Mouse (Mus musculus) forebrain, embryonic 10.5 days (tissue): ENCODE data around the gene Klf9. TPM values are rescaled to one million over a fixed set of nuclear protein-coding genes. Genes with fewer than 3 reads are reported as not detected.

Experiments
- microRNA counts: library from miRNA; unstranded; fragments of <30 nt; microRNA quantifications from one replicate; lab custom pipeline; 2017
- microRNA-seq: library from miRNA; unstranded; fragments of <30 nt; microRNA quantifications from one replicate; pipeline ENCODE4, GENCODE M21; 2017
- polyA plus RNA-seq: library from polyadenylated mRNA; unstranded; fragments of >200 nt; fragmentation: Nextera tagmentation; extraction: Ambion mirVana; gene quantifications from 2 replicates; pipeline ENCODE4 v1.2.1, GENCODE M21; 2016

Gene Klf9
- polyA plus RNA-seq, 1 experiment from 2014 or later: 0.81 TPM

MicroRNA genes within 50 kb of the gene (microRNA counts, 519-probe panel; counts per million panel counts)
- microRNA mmu-miR-1192 (lab: Ali Mortazavi, UCI): 341 counts per million, percentile 65 among the panel's probes with 10 or more counts

Small RNA genes lying within 50 kb of the gene (microRNA-seq; reads per million reads assigned to microRNA genes)
- not detected for gene Mir1192

Other genes starting within 250 kb of the Klf9 start
- 51.1 and 52.3 TPM in 2 replicates for gene Smc5, start 132.7 kb downstream of the Klf9 start, polyA plus RNA-seq